Mouse (Mus musculus) spleen, adult 12 weeks (tissue): Measurements from ENCODE around the gene C9.

Experiments used
- DNase-seq: peaks from one replicate; pipeline ENCODE4 v3.0.0; 2022; ENCODE audit warnings: low spot score

The C9 gene

GRCm38 (mm10) chr15:6483561-6483960, 38.4 kb downstream of the C9 start:
- no peak for DNase-seq

DNA sequence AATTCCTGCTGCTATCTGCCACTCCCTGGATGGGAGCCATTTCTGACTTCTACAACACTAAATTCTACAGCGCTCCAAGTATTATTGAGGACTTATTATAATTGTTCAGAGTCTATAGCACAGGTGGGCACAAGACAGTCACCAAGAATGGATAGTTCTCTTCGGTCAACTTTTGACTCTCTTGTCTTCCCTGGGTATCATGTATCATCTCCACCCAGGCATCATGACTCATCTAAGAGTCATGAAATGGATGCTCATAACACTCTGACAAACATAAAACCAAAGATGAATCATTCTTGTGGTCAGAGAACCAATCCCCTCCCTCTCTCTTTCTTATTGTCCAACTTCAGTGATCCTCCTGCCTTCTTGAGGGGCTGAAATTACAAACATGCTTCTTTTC, 47.3 kb downstream of the C9 start:
- DNase-seq, result no peak

DNA sequence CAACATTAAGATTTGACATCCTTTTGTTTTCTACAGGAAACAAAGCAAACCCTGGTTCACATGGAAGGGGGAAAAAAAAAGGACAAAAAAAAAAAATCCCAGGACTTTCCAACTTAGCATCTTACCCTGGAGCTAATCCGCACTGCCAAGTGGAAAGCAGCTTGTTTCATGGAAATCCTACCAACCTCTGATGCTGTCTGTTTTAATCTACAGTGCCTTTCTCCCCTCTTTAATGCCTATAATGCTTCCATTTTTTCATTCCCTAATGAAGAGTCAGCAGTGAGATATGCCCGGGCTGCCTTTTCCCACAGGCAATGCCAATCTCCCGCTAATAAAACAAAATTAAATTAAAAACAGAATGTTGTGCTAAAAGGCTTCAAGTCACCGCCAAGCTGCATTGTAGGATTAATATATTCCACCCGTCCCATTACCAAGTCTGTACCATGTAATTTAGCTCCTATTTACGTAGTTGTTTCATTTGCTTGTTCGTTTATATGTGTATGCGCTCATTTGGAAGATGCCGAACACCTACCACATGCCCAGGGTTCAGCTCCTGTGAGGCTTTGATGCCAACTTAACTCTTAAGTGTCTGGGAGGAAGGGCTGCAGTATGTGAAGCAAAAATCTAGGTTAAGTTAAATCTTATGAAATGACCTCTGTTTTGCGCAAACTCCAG, 53.4 kb downstream of the C9 start:
- DNase-seq, result no peak

DNA sequence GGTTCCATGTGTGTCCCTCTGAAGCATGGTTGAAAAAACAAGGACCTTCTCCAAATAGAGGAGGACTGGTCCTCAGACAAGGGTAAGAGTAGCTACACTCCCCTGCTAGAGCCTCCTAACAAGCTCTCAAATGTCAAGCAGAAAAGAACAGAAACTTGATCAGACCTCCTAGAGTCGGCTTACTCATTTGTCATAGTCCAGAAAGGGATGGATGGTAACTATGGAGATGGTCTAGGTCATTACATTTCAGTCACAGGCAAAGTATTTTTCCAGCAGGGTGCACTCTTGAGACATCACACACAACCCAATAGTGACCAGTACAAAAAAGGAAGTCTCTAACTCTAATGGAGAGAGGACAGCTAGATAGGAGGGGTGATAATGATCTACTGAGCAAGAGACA, 55.7 kb downstream of the C9 start:
- no peak for DNase-seq

DNA sequence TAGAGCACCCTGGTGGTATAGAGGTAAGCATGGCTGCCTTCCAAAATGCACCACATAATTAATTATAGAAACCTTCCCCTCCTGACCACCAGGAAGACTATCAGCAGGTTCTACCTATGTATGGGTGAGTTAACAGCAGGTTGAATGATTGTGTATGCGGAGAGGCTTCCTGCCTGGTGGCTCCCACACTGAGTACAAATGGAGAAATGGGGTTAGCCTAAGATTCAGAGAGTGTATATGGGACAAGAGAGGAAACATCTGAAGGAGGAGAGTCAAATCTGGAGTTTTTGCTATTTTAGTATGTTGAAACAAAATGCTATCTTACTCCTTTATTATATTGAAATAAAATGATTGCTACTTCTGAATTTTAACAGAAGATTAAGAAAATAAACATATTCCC, 72.4 kb downstream of the C9 start:
- DNase-seq, result no peak

DNA sequence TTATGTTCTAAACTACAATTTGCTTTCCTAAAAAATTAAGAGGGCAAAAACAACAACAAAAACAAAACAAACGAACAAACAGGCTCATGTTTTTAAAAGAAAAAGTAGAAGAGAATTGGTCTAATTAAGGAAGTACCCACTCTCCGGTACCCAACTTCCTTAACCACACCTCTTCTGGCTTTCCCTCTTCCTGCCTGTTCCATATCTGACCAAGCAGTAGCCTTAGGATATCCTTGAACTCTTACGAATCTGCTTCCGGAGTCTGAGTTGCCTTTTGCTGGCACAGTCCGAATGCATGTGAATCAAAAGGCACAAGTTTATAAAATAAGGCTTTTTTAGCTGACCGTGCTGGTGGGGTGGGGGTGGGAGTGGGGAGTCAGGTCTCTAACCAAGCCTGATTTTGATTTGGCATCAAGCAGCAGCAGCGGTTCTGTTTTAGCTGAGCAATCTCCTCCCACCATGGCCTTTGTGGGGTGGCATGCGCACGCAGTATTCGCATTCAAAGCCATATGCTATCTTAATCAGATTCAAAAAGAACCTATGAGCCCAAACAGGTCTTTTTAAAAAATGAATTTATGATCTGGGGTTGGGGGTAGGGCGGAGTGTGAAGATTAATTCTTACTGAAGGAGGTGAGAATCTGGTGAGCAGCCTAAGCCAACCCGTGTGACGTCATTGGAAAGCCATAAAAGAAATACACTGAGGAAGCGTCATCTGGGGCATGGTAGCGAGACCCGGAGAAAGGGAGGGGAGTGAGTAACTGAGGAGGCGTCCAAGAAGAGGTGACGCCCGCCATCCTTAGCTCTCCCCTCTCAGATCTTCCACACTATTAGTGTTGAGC, 74.5 kb downstream of the C9 start:
- no peak for DNase-seq

DNA sequence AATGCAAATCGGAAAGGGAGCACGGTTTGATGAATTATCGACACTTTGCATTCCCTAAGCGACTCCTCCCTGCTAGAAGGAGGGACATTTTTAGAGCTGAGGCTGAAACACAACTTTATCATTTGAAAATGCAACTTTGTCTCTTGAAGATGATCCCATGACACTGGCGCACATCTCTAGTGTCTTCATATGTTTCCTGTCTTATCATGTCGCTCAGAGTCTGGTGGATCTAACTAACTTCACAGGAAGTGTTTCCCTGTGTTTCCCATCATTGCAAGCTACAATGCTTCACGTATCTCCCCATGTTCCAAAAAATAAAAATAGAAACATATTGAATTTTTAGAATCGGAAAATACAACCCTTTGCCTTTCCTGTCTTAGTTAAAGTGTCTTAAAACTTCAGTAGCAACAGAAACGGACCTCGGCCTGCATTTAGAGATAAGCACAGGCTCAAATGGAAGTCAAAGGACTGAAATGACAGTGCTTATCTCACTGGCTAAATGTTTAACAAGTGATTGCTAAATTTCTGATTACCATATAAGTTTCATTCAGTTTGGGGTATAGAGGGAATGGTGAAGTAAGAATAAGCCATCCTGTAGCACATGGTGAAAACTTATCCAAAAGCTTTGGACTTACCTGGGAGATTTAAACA, 75.5 kb downstream of the C9 start:
- DNase-seq, result no peak

- DNase-seq, result no peak
Measured at GRCm38 (mm10) chr15:6522653-6523167, 77.6 kb downstream of the C9 start, which contains the start of gene Fyb. Gene Fyb, plus strand, starts transcription at chr15:6522853.

DNA sequence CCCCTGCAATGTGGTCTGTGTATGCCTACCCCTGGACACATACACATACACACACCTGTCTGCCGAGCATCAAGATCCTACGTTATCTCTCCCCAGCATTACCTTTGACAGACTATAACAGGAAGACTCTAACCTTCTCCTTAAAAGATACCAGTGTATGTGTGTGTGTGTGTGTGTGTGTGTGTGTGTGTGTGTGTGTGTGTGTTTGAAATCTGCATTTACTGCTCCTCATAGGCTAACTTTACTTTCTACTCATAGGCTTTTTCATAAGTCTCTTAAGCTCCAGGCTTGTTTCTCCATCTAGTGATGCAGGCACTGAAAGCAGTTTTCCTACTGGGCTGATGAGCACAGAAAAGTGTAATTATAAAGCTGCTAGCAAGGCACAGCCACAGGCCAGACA, 79.7 kb downstream of the C9 start:
- DNase-seq, result no peak

DNA sequence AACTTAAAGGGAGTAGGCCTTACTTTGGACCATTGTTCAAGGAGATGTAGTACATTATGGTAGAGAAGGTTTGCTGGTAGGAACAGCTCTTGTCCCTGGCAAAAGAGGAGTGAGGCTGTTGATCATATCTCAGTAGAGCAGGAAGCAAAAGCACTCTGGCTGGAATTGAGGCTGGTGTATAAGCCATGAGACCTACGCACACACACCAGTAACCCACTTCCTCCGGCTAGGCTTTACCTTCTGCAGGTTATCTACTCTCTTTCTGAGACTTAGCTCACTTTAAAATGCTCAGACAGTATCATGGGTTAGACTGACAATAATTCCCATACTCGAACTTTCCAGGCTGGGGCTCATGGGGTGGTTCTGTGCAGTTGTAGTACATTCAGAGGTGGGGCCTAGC, 80.3 kb downstream of the C9 start:
- DNase-seq, result no peak

GRCm38 (mm10) chr15:6533858-6534343, 88.8 kb downstream of the C9 start:
- no peak for DNase-seq

DNA sequence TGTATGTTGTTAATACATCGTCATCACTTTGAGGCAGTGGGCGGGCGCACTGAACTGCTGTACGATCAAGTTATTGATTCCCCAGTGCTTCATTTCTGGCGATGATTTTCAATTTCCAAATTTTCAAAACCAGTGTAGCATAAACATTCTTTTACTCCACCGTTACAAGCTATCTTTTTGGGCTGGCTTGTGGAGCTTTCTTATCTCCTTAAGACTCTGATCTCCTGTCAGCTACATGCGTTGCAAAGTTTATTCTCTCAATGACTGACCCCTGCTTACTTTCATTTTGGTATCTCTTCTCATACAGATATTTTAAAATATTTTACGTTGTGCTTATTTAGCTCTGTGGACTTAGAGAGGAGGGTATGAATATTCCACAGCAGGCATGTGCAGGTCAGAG, 89.5 kb downstream of the C9 start:
- no peak for DNase-seq

- DNase-seq, result no peak
Measured at GRCm38 (mm10) chr15:6539639-6540338, 94.7 kb downstream of the C9 start.
